Mouse (Mus musculus) thymus, postnatal 14 days (tissue): ENCODE measurements around the gene Vwde.

ENCODE experiments used
- DNase-seq: peaks from one replicate; pipeline ENCODE4 v3.0.0; 2021

Vwde gene

GRCm38 (mm10) chr6:13224596-13225227 lies at the start of gene Vwde:
TSS of gene Vwde (minus strand) at chr6:13224965.
- no peak for DNase-seq

DNA sequence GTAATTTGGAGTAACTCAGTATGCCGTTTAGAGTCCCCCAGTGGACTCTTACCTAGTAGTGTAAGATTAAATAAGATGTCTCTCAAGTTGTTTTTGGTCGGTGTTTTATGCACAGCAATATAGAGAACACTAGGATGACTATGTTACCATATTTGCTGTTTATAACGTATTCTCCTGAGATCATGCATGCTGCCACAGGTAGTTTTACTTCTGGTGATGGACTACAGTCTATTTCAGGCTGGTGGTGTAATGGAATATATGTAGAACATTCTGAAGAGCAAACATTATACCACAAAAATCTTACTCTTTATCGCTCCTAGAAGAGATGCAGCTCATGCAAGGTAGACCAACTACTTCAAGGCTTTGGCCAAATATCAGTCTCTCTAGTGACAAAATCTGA lies 30.6 kb upstream of the Vwde start:
- no peak for DNase-seq

GRCm38 (mm10) chr6:13248317-13248969 lies 23.7 kb upstream of the Vwde start:
- no peak for DNase-seq

DNA sequence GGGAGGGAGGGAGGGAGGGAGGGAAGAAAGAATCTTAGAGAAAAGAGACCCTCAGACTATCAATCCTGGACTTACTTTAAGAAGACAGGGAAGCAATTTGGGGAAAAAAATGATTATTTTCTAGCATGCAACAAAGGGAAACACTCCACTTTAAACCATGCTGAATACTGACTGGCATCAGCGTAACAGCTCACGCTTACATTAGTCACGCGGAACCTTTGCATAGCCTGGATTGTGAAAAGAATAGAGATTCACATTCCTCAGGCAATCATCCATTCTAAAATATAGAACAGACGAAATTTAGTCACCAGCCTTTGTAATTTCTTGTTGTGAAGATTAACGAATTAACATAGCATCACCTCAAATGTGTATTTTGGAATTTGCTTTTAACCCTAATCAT lies 18.6 kb downstream of the Vwde start:
- no peak for DNase-seq

GRCm38 (mm10) chr6:13197486-13197885 lies 27.3 kb downstream of the Vwde start:
- no peak for DNase-seq

- DNase-seq: no peak
Observed at GRCm38 (mm10) chr6:13186836-13187235, 37.9 kb downstream of the Vwde start.

GRCm38 (mm10) chr6:13180061-13180460 lies 44.7 kb downstream of the Vwde start:
- DNase-seq: no peak

- no peak for DNase-seq
Observed at GRCm38 (mm10) chr6:13169459-13170150, 55.2 kb downstream of the Vwde start.

DNA sequence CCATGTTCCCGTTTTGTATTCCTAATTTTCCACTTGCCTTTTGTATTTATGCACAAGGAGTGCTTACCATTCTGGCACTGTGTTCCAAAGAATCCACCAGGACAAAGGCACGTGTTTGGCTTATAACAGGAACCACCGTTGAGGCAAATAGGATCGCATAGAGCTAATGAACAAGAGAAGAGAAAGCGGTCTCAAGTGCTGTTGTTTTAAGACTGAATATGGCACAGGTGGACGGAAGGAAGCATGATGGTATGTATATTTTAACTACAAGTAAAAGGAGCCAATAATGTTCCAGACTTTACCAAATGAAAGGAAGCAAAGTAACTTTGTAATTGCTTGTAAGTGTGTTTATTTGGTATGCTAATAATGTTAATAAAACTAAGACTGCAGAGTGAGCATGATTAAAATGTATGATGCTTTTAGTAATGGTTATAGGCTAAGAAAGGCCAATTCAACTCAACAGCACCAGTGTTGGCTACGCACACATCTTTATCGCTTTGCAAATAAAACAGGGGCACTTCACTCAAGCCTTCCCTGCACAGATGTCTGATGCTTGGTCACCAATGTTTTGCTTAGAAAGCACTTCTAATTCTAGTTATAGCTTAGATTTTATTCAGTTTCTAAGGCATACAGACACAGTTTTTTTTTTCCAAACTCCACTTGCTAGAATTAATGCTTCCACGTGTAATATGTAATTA lies 58.4 kb downstream of the Vwde start:
- DNase-seq: no peak

- DNase-seq: no peak
Observed at GRCm38 (mm10) chr6:13159437-13159836, 65.3 kb downstream of the Vwde start.

GRCm38 (mm10) chr6:13153888-13154697 lies 70.7 kb downstream of the Vwde start:
- no peak for DNase-seq

DNA sequence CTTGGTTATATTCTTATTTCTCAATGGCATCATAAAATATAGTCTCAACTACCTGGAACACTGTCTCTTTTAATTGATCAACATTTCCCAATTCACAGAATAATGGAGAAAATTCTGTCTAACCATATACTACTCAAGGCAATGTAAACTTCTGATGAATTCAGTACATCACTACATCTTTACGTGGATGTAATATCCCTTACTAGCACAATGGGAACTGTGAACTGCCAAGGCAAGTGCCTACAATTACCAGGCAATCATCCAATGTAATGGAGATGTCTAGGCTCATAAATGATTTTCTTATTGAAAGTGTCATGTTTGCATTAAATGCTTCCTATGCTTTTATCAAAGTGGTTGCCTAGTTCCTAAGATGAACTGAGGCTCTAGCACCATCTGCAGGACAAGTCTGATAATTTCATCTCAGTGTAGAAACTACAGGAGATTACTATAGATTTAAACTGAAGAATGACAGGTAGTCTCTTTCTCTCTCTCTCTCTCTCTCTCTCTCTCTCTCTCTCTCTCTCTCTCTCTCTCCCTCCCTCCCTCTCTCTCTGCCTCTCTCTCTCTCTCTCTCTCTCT lies 72.6 kb downstream of the Vwde start:
- DNase-seq: peak; percentile 23

DNA sequence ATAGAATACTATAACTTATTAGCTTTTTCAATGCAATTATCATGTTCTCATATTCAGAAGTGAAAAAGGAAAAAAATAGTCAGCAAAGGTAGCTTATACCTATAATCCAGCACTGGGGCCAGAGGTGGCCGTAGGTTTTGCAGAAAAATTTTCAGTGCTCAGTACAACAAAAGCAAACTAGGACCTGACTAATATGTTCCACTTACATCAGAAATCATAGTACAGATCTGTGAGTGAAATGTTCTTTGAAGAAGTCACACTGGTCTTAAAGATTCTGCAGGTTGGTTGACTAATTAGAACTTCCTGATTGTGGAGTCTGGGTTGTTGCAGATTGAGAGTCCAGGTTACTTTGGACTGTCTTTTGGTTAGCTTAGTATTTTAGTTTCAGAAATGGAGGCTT lies 87.5 kb downstream of the Vwde start:
- no peak for DNase-seq

DNA sequence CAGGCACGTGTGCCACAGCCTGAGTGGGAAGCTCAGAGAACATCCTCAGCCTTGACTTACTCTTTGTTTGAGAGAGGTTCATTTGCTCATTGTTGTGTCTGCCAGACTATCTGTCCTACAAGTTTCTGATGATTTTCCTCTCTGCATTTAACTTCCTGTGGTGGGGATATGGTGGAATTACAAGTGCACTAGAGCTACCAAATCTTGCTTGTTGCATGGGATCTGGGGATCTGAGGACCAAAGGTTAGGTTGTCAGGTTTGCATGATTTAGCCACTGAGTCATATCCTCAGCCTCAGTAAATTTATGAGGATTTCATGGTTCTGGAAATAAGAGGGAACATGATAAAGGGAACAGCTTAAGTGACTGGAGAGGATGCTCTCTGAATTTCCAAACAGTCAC lies 116.1 kb downstream of the Vwde start:
- DNase-seq: no peak
